Mouse (Mus musculus) olfactory bulb, adult 2 months (tissue): ENCODE measurements around the gene Csnk1g1. TPM values are rescaled to one million over a fixed set of nuclear protein-coding genes. Genes with fewer than 3 reads are reported as not detected.
A peak's percentile ranks its signal among the peaks of the same experiment; 100 is the strongest.

Experiments used
- H3K27ac ChIP-seq: fragments of 200-500 bp; 2 replicates; pipeline ENCODE4 v1.5.1; 2012; ENCODE audit warnings: low read depth, low read length; ENCODE audit not compliant: insufficient read depth
- H3K4me1 ChIP-seq: fragments of 200-500 bp; 2 replicates; pipeline ENCODE4 v1.6.1; 2012; ENCODE audit warnings: low read length; ENCODE audit not compliant: control insufficient read depth, insufficient read depth
- H3K4me3 ChIP-seq: fragments of 200-500 bp; 2 replicates; pipeline ENCODE4 v1.5.1; 2012; ENCODE audit warnings: mild to moderate bottlenecking, low read depth, low read length, moderate library complexity; ENCODE audit not compliant: insufficient read depth
- CTCF ChIP-seq: fragments of 200-500 bp; IDR thresholded peaks from 2 replicates; pipeline ENCODE4 v1.5.1; 2012; ENCODE audit warnings: low read depth, mild to moderate bottlenecking, low read length, moderate library complexity; ENCODE audit not compliant: insufficient read depth
- POLR2A ChIP-seq: fragments of 200-500 bp; IDR thresholded peaks from 2 replicates; pipeline ENCODE4 v1.6.1; 2012; ENCODE audit warnings: mild to moderate bottlenecking, low read depth, low read length, moderate library complexity; ENCODE audit not compliant: insufficient read depth
- WGBS: fragments of 180-500 bp; shearing (Covaris S2); methylation state at CpG from one replicate; pipeline ENCODE4 v1.1.7; 2018; 5-methylcytosine and 5-hydroxymethylcytosine counted together
- polyA plus RNA-seq: library from polyadenylated mRNA; stranded (reverse); fragments of >200 nt; gene quantifications from 2 replicates; pipeline ENCODE4 v1.2.4, GENCODE M21; 2012; ENCODE audit warnings: low replicate concordance; ENCODE audit not compliant: missing spikeins, insufficient read depth, insufficient read length

Gene Csnk1g1
- polyA plus RNA-seq, 1 experiment = not detected

GRCm38 (mm10) chr9:66059583-66060307, 151.0 kb downstream of the Csnk1g1 start, which contains the start of gene Ppib:
Gene Ppib (plus strand): TSS chr9:66060222.
- Histone ChIP-seq H3K27ac (peak within 1 kb of the TSS; percentile 34), H3K4me1 (no peaks in the 10 kb centered on the region; the same call in 1 of the 2 replicates), H3K4me3 (peak within 1 kb of the TSS; percentile 75)
- WGBS = 1% methylated on average over 51 of the region's 51 CpGs
- TF ChIP-seq POLR2A (peak; percentile 91), CTCF (no peak)

DNA sequence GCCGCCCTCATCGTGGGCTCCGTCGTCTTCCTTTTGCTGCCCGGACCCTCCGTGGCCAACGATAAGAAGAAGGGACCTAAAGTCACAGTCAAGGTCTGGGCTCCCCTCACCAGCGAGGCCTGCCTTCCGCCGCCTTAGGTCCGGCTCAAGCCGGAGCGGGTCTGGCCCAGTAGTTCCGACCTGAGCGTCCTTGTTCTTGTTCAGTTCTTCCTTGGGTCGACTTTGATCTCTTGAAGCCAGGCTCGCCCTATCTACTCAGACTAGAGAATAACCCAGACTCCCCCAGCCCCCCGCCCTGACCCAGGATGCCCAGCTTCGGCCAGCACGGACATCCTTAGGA, 151.6 kb downstream of the Csnk1g1 start:
- H3K4me3 ChIP-seq = peak overlapping the region; percentile 75
- under 1% methylated on average over 20 of the region's 20 CpGs for WGBS
- H3K4me1 ChIP-seq = no peaks in the 10 kb centered on the region; the same call in 1 of the 2 replicates
- peak overlapping the region; percentile 34 for H3K27ac ChIP-seq
- no peak for TF ChIP-seq CTCF
- TF ChIP-seq POLR2A = no peak

DNA sequence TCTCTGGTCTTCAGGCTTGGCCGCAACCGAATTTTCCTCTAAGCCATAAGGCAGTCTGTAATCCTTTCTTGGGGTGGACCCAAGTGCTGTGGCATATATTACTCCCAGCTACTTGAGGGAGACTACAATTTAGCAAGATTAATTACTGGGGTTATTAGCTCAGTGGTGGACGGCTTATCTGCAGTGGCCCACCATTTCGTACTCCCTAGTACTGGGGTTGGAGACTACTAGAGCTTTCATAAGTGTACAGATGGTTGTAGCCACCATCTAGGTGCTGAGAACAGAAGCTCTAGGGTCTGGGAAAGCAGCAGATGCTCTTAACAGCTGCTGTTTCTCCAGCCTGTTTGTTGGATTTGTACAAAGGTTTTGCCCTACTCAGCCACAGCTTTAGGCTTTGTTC, 152.3 kb downstream of the Csnk1g1 start:
- TF ChIP-seq POLR2A = no peak
- no peak for TF ChIP-seq CTCF
- no peaks in the 10 kb centered on the region; the same call in 1 of the 2 replicates for H3K4me1 ChIP-seq
- no peak overlapping the region for H3K27ac ChIP-seq
- peak overlapping the region; percentile 23 for H3K4me3 ChIP-seq
- WGBS = 9% methylated on average over 4 of the region's 4 CpGs

GRCm38 (mm10) chr9:66061656-66062055, 152.9 kb downstream of the Csnk1g1 start:
- no peaks in the 10 kb centered on the region; the same call in 1 of the 2 replicates for H3K4me1 ChIP-seq
- no peak overlapping the region for H3K4me3 ChIP-seq
- no peak for TF ChIP-seq POLR2A
- no peak for TF ChIP-seq CTCF
- no peak overlapping the region for H3K27ac ChIP-seq
- WGBS = 49% methylated on average over 3 of the region's 3 CpGs

DNA sequence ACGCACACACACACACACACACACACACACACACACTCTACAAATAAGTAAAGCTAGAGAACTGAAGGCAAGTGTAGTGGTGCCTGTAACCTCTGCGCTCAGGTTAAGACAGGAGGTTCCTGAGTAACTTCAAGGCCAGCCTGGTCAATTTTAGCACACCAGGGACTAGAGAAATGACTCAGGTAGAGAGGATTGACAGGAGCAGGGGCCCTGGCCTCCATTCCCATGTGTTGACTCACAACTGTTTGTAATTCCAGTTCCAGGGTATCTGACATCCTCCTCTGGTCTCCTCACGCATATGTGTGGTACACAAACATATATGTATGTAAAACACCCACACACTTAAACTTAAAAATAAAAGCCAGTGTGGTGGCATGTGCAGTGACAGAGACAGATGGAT, 154.7 kb downstream of the Csnk1g1 start:
- H3K27ac ChIP-seq = no peak overlapping the region
- H3K4me1 ChIP-seq = no peaks in the 10 kb centered on the region; the same call in 1 of the 2 replicates
- WGBS = 91% methylated on average over 3 of the region's 3 CpGs
- TF ChIP-seq CTCF (no peak), POLR2A (no peak)
- H3K4me3 ChIP-seq = no peak overlapping the region

DNA sequence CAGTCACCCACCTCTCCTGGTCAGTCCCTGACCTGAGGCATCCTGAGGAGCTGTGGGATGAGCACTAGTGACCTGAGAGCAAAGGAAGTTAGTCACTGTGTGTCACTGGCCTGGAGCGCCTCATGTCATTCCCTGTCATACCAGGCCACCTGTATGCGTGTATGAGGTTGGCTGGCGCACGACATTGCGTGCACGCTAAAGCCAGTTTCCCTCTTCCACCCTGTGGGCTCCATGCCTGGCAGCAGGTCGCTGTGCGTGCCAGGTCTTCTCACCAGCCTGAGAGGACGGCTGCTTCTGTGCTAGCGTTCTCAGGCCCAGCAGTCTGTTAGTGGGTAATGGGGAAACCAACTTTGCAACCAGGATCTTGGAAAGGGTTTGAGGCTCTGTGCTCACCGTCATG, 155.6 kb downstream of the Csnk1g1 start:
- Histone ChIP-seq H3K27ac (no peak overlapping the region), H3K4me3 (no peak overlapping the region), H3K4me1 (peaks cover 9% of the 10 kb centered on the region)
- TF ChIP-seq CTCF (no peak), POLR2A (no peak)
- WGBS = 94% methylated on average over 11 of the region's 11 CpGs

- no peak overlapping the region for H3K27ac ChIP-seq
- H3K4me3 ChIP-seq = no peak overlapping the region
- TF ChIP-seq CTCF (no peak), POLR2A (no peak)
- 90% methylated on average over 3 of the region's 3 CpGs for WGBS
- peaks cover 12% of the 10 kb centered on the region for H3K4me1 ChIP-seq
Measured at GRCm38 (mm10) chr9:66066791-66067190, 158.1 kb downstream of the Csnk1g1 start.

DNA sequence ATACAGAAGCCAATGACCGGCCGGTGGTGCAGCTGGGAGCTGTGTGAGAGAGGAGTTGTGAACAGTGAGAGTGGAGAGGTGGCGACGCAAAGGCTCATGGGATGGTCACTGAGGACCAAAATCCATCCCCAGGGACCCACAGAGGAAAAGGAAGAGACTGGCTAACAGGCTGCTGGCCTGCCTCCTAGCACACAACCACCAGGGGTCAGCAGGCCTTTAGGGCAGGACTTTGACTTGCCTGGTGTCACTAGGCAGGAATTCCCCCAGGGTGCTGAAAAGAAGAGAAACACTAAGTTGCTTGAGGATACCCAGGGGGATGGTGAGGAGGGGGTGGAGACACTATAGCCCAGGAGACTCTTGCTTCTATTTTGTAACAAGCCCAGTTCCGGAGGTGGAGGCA, 158.8 kb downstream of the Csnk1g1 start:
- Histone ChIP-seq H3K27ac (no peak overlapping the region), H3K4me1 (peaks cover 12% of the 10 kb centered on the region), H3K4me3 (no peak overlapping the region)
- TF ChIP-seq CTCF (no peak), POLR2A (no peak)
- WGBS = 49% methylated on average over 5 of the region's 5 CpGs

DNA sequence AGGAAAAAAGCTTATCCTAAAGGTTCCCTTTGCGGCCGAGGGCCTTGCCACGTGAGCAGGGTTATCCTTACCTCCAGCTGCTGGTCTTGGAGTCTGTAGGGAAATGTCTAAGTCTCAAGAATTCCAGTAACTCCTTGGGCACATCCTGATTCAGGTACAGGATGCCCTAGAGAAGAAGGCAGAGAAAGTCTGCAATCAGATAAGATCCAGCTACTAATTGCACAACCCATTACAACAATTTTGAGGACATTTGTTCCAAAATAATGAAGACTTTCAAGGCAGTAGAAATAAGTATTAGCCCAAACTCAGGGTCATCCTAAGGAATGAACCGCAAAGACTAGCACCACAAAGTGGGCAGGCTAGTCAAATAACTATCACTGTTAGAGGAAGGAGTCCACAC, 159.3 kb downstream of the Csnk1g1 start:
- 82% methylated on average over 4 of the region's 4 CpGs for WGBS
- no peak for TF ChIP-seq POLR2A
- TF ChIP-seq CTCF = no peak
- Histone ChIP-seq H3K4me1 (peaks cover 12% of the 10 kb centered on the region), H3K27ac (no peak overlapping the region), H3K4me3 (no peak overlapping the region)

DNA sequence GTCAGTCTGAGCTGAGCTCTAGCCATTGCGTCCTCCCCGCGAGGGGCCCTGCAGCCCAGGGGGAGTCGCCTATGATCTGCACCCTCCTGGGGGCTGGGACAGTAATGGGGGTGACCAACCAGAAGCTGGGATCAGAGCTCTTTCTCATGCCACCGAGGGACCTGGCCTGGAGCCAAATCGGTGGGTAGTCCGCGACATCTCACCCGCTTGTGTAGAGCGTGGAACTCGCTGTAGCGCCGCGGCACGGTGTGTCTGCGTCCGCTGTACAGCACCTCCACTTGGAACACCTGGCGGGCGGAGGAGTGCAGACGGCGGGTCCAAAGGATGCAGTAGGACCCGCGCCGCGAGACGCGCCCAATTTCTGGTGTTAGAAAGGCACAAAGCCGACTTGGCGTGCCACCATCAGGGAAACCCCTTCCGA, 160.3 kb downstream of the Csnk1g1 start:
- WGBS = 1% methylated on average over 30 of the region's 30 CpGs
- peaks cover 12% of the 10 kb centered on the region for H3K4me1 ChIP-seq
- H3K27ac ChIP-seq = no peak overlapping the region
- H3K4me3 ChIP-seq = peak overlapping the region; percentile 46
- TF ChIP-seq CTCF = no peak
- no peak for TF ChIP-seq POLR2A
